Comparison of ENCODE assay signal across 30 mouse cellular contexts in the genomic region with DNA sequence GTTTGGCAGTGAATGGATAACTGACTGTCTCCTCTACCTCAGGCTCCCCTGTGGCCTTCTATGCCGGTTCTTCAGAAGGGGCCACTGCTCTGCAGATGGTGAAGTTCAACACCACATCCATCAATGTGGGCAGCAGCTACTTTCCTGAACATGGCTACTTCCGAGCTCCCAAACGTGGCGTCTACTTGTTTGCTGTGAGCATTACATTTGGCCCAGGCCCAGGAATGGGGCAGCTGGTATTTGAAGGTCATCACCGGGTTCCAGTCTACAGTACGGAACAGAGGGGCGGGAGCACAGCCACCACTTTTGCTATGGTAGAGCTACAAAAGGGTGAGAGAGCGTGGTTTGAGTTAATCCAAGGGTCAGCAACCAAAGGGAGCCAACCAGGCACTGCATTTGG. TPM values are rescaled to one million over a fixed set of nuclear protein-coding genes. Genes with fewer than 3 reads are reported as not detected.
A peak's percentile ranks its signal among the peaks of the same experiment; 100 is the strongest.
DNase-seq lines count a peak whose midpoint lies in the region; ATAC-seq and TF ChIP-seq lines count a peak whose summit lies in the region.
"Had no signal": no experiment of that assay in that cellular context is flagged by ENCODE, and none has a peak within 500 bp of the region (broad histone marks: within the 10 kb centered on the region; RNA-seq: fewer than 3 reads in every experiment).

No protein-coding gene starts in this region.

- no peak for ATAC-seq in heart, embryonic 13.5 days (ENCODE audit: extremely low read depth, insufficient number of reproducible peaks, low FRiP score, low TSS enrichment)
- no peak for ATAC-seq in heart, embryonic 11.5 days (replicated peaks; ENCODE audit: insufficient number of reproducible peaks, low FRiP score, low TSS enrichment)
- ATAC-seq in hindbrain, embryonic 13.5 days (ENCODE audit: low FRiP score): no peak
- ATAC-seq in hindbrain, postnatal 0 days: no peak
- no peak for ATAC-seq in stomach, postnatal 0 days (ENCODE audit: low FRiP score, low TSS enrichment)
- ATAC-seq: lung, postnatal 0 days had no signal

- TF ChIP-seq EP300 in stomach, postnatal 0 days (optimal IDR thresholded peaks at IDR 0.05): no peak

- no peaks in the 10 kb centered on the region for H3K27me3 ChIP-seq in heart, embryonic 13.5 days (replicated peaks)
- H3K27me3 ChIP-seq in heart, embryonic 11.5 days (ENCODE audit: control insufficient read depth, insufficient read depth, low read length): no peaks in the 10 kb centered on the region
- H3K27me3 ChIP-seq in hindbrain, embryonic 13.5 days: no peaks in the 10 kb centered on the region
- no peaks in the 10 kb centered on the region for H3K27me3 ChIP-seq in hindbrain, postnatal 0 days (ENCODE audit: insufficient read depth, low read length)
- H3K27me3 ChIP-seq in stomach, postnatal 0 days (ENCODE audit: control insufficient read depth, insufficient read depth, low read length): no peaks in the 10 kb centered on the region
- H3K27me3 ChIP-seq: forebrain, embryonic 12.5 days had no signal

- no peak for TF ChIP-seq CTCF in hindbrain, postnatal 0 days (IDR thresholded peaks at IDR 0.05; ENCODE audit: low read depth)
- TF ChIP-seq CTCF in stomach, postnatal 0 days (IDR thresholded peaks at IDR 0.05; ENCODE audit: low read depth): no peak

- no peak for DNase-seq in hindbrain, postnatal 0 days (ENCODE audit: low spot score)
- peak; percentile 40 for DNase-seq in ovary, postnatal 36 days (ENCODE audit: low spot score)
- DNase-seq in ovary, postnatal 14 days (ENCODE audit: low spot score): no peak
- DNase-seq in stomach, postnatal 0 days (ENCODE audit: low spot score): peak; percentile 43
- no peak for DNase-seq in gastrocnemius, postnatal 4 days (ENCODE audit: low spot score in 2 of 2)
- DNase-seq: cerebellum, adult 18-20 months; cerebellum, postnatal 14 days; kidney, adult 8-10 months; kidney, postnatal 10 days; right cerebral cortex, postnatal 14 days; thymus, postnatal 25 days had no signal

- H3K4me3 ChIP-seq in heart, embryonic 13.5 days: no peak overlapping the region
- no peak overlapping the region for H3K4me3 ChIP-seq in heart, embryonic 11.5 days (ENCODE audit: low read depth, low read length)
- no peak overlapping the region for H3K4me3 ChIP-seq in hindbrain, embryonic 13.5 days
- no peak overlapping the region for H3K4me3 ChIP-seq in hindbrain, postnatal 0 days (ENCODE audit: low read length)
- H3K4me3 ChIP-seq in stomach, postnatal 0 days (ENCODE audit: low read depth, low read length): no peak overlapping the region
- H3K4me3 ChIP-seq: forebrain, embryonic 12.5 days; left cerebral cortex, adult 2 months had no signal

- peak overlapping the region; percentile 51 for H3K27ac ChIP-seq in heart, embryonic 13.5 days (replicated peaks)
- no peak overlapping the region for H3K27ac ChIP-seq in heart, embryonic 11.5 days (ENCODE audit: low read depth, low read length)
- H3K27ac ChIP-seq in hindbrain, embryonic 13.5 days: peak overlapping the region; percentile 23; the same call in 1 of the 2 replicates
- H3K27ac ChIP-seq in hindbrain, postnatal 0 days: no peak overlapping the region
- H3K27ac ChIP-seq in stomach, postnatal 0 days (replicated peaks): no peak overlapping the region
- H3K27ac ChIP-seq: forebrain, embryonic 12.5 days; left cerebral cortex, adult 2 months; liver, embryonic 14.5 days had no signal

- 58% methylated on average over 8 of the region's 8 CpGs for WGBS in heart, embryonic 13.5 days
- 80% methylated on average over 8 of the region's 8 CpGs for WGBS in heart, embryonic 11.5 days (ENCODE audit: insufficient replicate concordance)
- WGBS in hindbrain, embryonic 13.5 days: 90% methylated on average over 8 of the region's 8 CpGs
- 74% methylated on average over 8 of the region's 8 CpGs for WGBS in hindbrain, postnatal 0 days
- WGBS in stomach, postnatal 0 days: 63% methylated on average over 8 of the region's 8 CpGs

- H3K36me3 ChIP-seq in heart, embryonic 13.5 days: peaks cover 92% of the 10 kb centered on the region
- H3K36me3 ChIP-seq in heart, embryonic 11.5 days (ENCODE audit: control insufficient read depth, insufficient read depth, low read length): peaks cover 22% of the 10 kb centered on the region
- peaks cover 60% of the 10 kb centered on the region for H3K36me3 ChIP-seq in hindbrain, embryonic 13.5 days
- 0 out of 2 replicates have a peak, but pooled peaks cover 10% of the 10 kb centered on the region for H3K36me3 ChIP-seq in hindbrain, postnatal 0 days (ENCODE audit: insufficient read depth, low read length)
- H3K36me3 ChIP-seq in stomach, postnatal 0 days (ENCODE audit: control insufficient read depth, insufficient read depth, low read length): peaks cover 11% of the 10 kb centered on the region

- H3K4me1 ChIP-seq in heart, embryonic 13.5 days: peaks cover 19% of the 10 kb centered on the region
- H3K4me1 ChIP-seq in heart, embryonic 11.5 days (ENCODE audit: control insufficient read depth, insufficient read depth, low read length): no peaks in the 10 kb centered on the region
- H3K4me1 ChIP-seq in hindbrain, embryonic 13.5 days (replicated peaks): no peaks in the 10 kb centered on the region
- H3K4me1 ChIP-seq in hindbrain, postnatal 0 days (ENCODE audit: insufficient read depth, low read length): no peaks in the 10 kb centered on the region
- H3K4me1 ChIP-seq in stomach, postnatal 0 days (replicated peaks; ENCODE audit: control insufficient read depth, insufficient read depth): no peaks in the 10 kb centered on the region
- H3K4me1 ChIP-seq: forebrain, embryonic 12.5 days had no signal

- no peaks in the 10 kb centered on the region for H3K9me3 ChIP-seq in heart, embryonic 13.5 days
- H3K9me3 ChIP-seq in heart, embryonic 11.5 days (replicated peaks; ENCODE audit: control insufficient read depth, low read length): no peaks in the 10 kb centered on the region
- no peaks in the 10 kb centered on the region for H3K9me3 ChIP-seq in hindbrain, embryonic 13.5 days
- no peaks in the 10 kb centered on the region for H3K9me3 ChIP-seq in hindbrain, postnatal 0 days (ENCODE audit: low read length)
- no peaks in the 10 kb centered on the region for H3K9me3 ChIP-seq in stomach, postnatal 0 days (ENCODE audit: control insufficient read depth, low read length)
- H3K9me3 ChIP-seq: forebrain, embryonic 12.5 days had no signal

- no peak overlapping the region for H3K4me2 ChIP-seq in heart, embryonic 13.5 days
- no peak overlapping the region for H3K4me2 ChIP-seq in heart, embryonic 11.5 days
- H3K4me2 ChIP-seq in hindbrain, embryonic 13.5 days: no peak overlapping the region
- H3K4me2 ChIP-seq in hindbrain, postnatal 0 days (ENCODE audit: low read depth, low read length): no peak overlapping the region
- H3K4me2 ChIP-seq in stomach, postnatal 0 days (replicated peaks; ENCODE audit: low read depth): no peak overlapping the region
- H3K4me2 ChIP-seq: forebrain, embryonic 12.5 days; midbrain, embryonic 11.5 days had no signal

- no peak overlapping the region for H3K9ac ChIP-seq in heart, embryonic 13.5 days
- no peak overlapping the region for H3K9ac ChIP-seq in heart, embryonic 11.5 days (ENCODE audit: low read depth, low read length)
- no peak overlapping the region for H3K9ac ChIP-seq in hindbrain, embryonic 13.5 days
- H3K9ac ChIP-seq in hindbrain, postnatal 0 days (replicated peaks; ENCODE audit: low read length): no peak overlapping the region
- H3K9ac ChIP-seq in stomach, postnatal 0 days (ENCODE audit: low read length): no peak overlapping the region
- H3K9ac ChIP-seq: forebrain, embryonic 12.5 days; liver, embryonic 14.5 days had no signal

RNA-seq across cellular contexts. Expression of gene Mmrn2, which starts 27.6 kb away (rescaled TPM):
- 29.2 and 30.8 TPM in 2 replicates for polyA plus RNA-seq in heart, embryonic 13.5 days (2015; fragmentation: Nextera tagmentation; extraction: Ambion mirVana)
- 15.8 and 23.1 TPM in 2 replicates for polyA plus RNA-seq in heart, embryonic 11.5 days (2014; fragmentation: Nextera tagmentation; extraction: Ambion mirVana)
- polyA plus RNA-seq in hindbrain, embryonic 13.5 days (2015; fragmentation: Nextera tagmentation; extraction: Ambion mirVana): 5.6 and 5.7 TPM in 2 replicates
- 6.8 and 8.1 TPM in 2 replicates for total RNA-seq in hindbrain, postnatal 0 days (2014; rRNA removed)
- polyA plus RNA-seq in hindbrain, postnatal 0 days (2015; fragmentation: Nextera tagmentation; extraction: Ambion mirVana): 2.5 and 2.6 TPM in 2 replicates
- polyA plus RNA-seq in stomach, postnatal 0 days (2015; fragmentation: Nextera tagmentation; extraction: Ambion mirVana): 4.1 TPM in 2 replicates
- total RNA-seq in gastrocnemius, postnatal 4 days (2021): 10 to 100 TPM; 17.4 to 17.5 TPM
- total RNA-seq: megakaryocyte progenitor cell, adult 5-6 weeks had no signal

RNA-seq across cellular contexts. Expression of gene Sncg, which starts 28.3 kb away (rescaled TPM):
- polyA plus RNA-seq in heart, embryonic 13.5 days (2015; fragmentation: Nextera tagmentation; extraction: Ambion mirVana): 2.9 and 3.2 TPM in 2 replicates
- 2.4 and 2.9 TPM in 2 replicates for polyA plus RNA-seq in heart, embryonic 11.5 days (2014; fragmentation: Nextera tagmentation; extraction: Ambion mirVana)
- 235 and 244 TPM in 2 replicates for polyA plus RNA-seq in hindbrain, embryonic 13.5 days (2015; fragmentation: Nextera tagmentation; extraction: Ambion mirVana)
- total RNA-seq in hindbrain, postnatal 0 days (2014; rRNA removed): 49.5 and 65.3 TPM in 2 replicates
- polyA plus RNA-seq in hindbrain, postnatal 0 days (2015; fragmentation: Nextera tagmentation; extraction: Ambion mirVana): 164 and 165 TPM in 2 replicates
- 29.0 and 29.7 TPM in 2 replicates for polyA plus RNA-seq in stomach, postnatal 0 days (2015; fragmentation: Nextera tagmentation; extraction: Ambion mirVana)
- 10 to 100 TPM in 1 of 2 experiments, 1 to 10 TPM in 1; 7.9 to 18.7 TPM for total RNA-seq in gastrocnemius, postnatal 4 days (2021)
- total RNA-seq: megakaryocyte progenitor cell, adult 5-6 weeks; MEL had no signal

RNA-seq across cellular contexts. Expression of gene Fam25c, which starts 47.6 kb away (rescaled TPM):
- not detected in 2 replicates for polyA plus RNA-seq in heart, embryonic 13.5 days (2015; fragmentation: Nextera tagmentation; extraction: Ambion mirVana)
- polyA plus RNA-seq in heart, embryonic 11.5 days (2014; fragmentation: Nextera tagmentation; extraction: Ambion mirVana): not detected in 2 replicates
- polyA plus RNA-seq in hindbrain, embryonic 13.5 days (2015; fragmentation: Nextera tagmentation; extraction: Ambion mirVana): not detected in 2 replicates
- total RNA-seq in hindbrain, postnatal 0 days (2014; rRNA removed): not detected in 2 replicates
- polyA plus RNA-seq in hindbrain, postnatal 0 days (2015; fragmentation: Nextera tagmentation; extraction: Ambion mirVana): not detected in 2 replicates
- 793 and 847 TPM in 2 replicates for polyA plus RNA-seq in stomach, postnatal 0 days (2015; fragmentation: Nextera tagmentation; extraction: Ambion mirVana)
- not detected for total RNA-seq in gastrocnemius, postnatal 4 days (2021)
- total RNA-seq: gastrocnemius, adult 18-20 months; layer of hippocampus, postnatal 10 days; left cerebral cortex, adult 2 months; left cerebral cortex, postnatal 36 days; megakaryocyte progenitor cell, adult 5-6 weeks; MEL; midbrain, postnatal 0 days had no signal
- polyA plus RNA-seq: C2C12; embryonic facial prominence, embryonic 11.5 days; forebrain, embryonic 12.5 days; gonadal fat pad, adult 2 months; hindbrain, embryonic 11.5 days; midbrain, embryonic 11.5 days; midbrain, postnatal 0 days; neural tube, embryonic 14.5 days had no signal

Comparison
In these comparisons a context has a peak if more than half of its experiments do, and no peak if none do; other contexts are left out.
1. H3K27ac ChIP-seq: peak in heart, embryonic 13.5 days (single experiment) and hindbrain, embryonic 13.5 days (single experiment); none in heart, embryonic 11.5 days (single experiment), hindbrain, postnatal 0 days (single experiment) and stomach, postnatal 0 days (single experiment).
2. DNase-seq: peak in ovary, postnatal 36 days (single experiment) and stomach, postnatal 0 days (single experiment); none in hindbrain, postnatal 0 days (single experiment), ovary, postnatal 14 days (single experiment) and gastrocnemius, postnatal 4 days (0 of 2).
3. RNA of gene Fam25c, which starts 47.6 kb away (polyA plus RNA-seq): 793 to 847 TPM in stomach, postnatal 0 days; not detected in hindbrain, postnatal 0 days, not detected in heart, embryonic 13.5 days, not detected in heart, embryonic 11.5 days and not detected in hindbrain, embryonic 13.5 days; every median in the first group is over 100 times any median in the second.